Mouse (Mus musculus) spleen, adult 12 weeks (tissue): ENCODE measurements at regions not wholly inside any gene's neighbourhood (a gene's known extent, or its start where the extent isn't known, plus 50 kb on each side); places are given as distances from the start of the nearest gene placed in this dataset.

Source experiments
- DNase-seq: peaks from one replicate; pipeline ENCODE4 v3.0.0; 2022; ENCODE audit warnings: low spot score

GRCm38 (mm10) chr7:83251995-83252563 is 332.6 kb upstream of the Tmc3 start:
- DNase-seq: no peak

- no peak for DNase-seq
Measured at GRCm38 (mm10) chr7:83253001-83253400, 331.7 kb upstream of the Tmc3 start.

GRCm38 (mm10) chr7:83253432-83253831 is 331.3 kb upstream of the Tmc3 start:
- DNase-seq: no peak

- DNase-seq: no peak
Measured at GRCm38 (mm10) chr7:83254411-83254810, 330.3 kb upstream of the Tmc3 start.

GRCm38 (mm10) chr7:83256236-83256784 is 328.4 kb upstream of the Tmc3 start:
- no peak for DNase-seq

- no peak for DNase-seq
Measured at GRCm38 (mm10) chr7:83258363-83258916, 326.3 kb upstream of the Tmc3 start.

GRCm38 (mm10) chr7:83261489-83261888 is 323.2 kb upstream of the Tmc3 start:
- no peak for DNase-seq

GRCm38 (mm10) chr7:83289915-83290773 is 294.6 kb upstream of the Tmc3 start:
- no peak for DNase-seq

GRCm38 (mm10) chr7:83307112-83307511 is 277.6 kb upstream of the Tmc3 start:
- DNase-seq: no peak

GRCm38 (mm10) chr7:83312172-83312571 is 272.6 kb upstream of the Tmc3 start:
- DNase-seq: no peak

- DNase-seq: no peak
Measured at GRCm38 (mm10) chr7:83329809-83330412, 254.8 kb upstream of the Tmc3 start.

GRCm38 (mm10) chr7:83347103-83347754 is 237.5 kb upstream of the Tmc3 start:
- no peak for DNase-seq

GRCm38 (mm10) chr7:83369191-83369590 is 215.5 kb upstream of the Tmc3 start:
- no peak for DNase-seq

- no peak for DNase-seq
Measured at GRCm38 (mm10) chr7:83369605-83370004, 215.1 kb upstream of the Tmc3 start.

GRCm38 (mm10) chr7:83376826-83377225 is 207.9 kb upstream of the Tmc3 start:
- DNase-seq: no peak

GRCm38 (mm10) chr7:83381381-83382181 is 203.1 kb upstream of the Tmc3 start:
- DNase-seq: no peak

- DNase-seq: no peak
Measured at GRCm38 (mm10) chr7:83382803-83383363, 201.8 kb upstream of the Tmc3 start.

- DNase-seq: no peak
Measured at GRCm38 (mm10) chr7:83391388-83391787, 193.3 kb upstream of the Tmc3 start.

- no peak for DNase-seq
Measured at GRCm38 (mm10) chr7:83392181-83392580, 192.5 kb upstream of the Tmc3 start.

GRCm38 (mm10) chr7:83392625-83393024 is 192.1 kb upstream of the Tmc3 start:
- no peak for DNase-seq

- no peak for DNase-seq
Measured at GRCm38 (mm10) chr7:83394156-83394555, 190.6 kb upstream of the Tmc3 start.
